10 mouse cellular contexts compared by ENCODE assay signal in the genomic region with DNA sequence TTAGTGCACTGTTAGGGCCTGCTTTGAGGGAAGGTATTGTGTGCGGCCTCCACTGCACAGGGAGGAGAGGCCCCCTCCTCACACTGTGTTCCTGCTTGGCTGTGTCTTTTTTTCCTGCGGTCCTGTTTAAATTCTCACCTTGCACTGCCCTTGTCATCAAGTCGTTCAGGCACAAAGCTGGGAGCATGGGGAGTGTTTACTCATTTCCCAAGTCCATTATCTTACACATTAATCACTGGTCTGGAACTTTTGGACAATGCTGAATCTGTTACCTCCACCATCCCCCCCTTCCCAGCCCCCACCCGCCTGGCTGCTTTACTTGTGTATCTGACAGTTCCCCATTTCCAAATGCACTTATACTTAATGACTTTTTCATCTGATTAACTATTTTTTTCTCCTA.
A peak's percentile ranks its signal among the peaks of the same experiment; 100 is the strongest.
DNase-seq lines count a peak whose midpoint lies in the region; ATAC-seq lines count a peak whose summit lies in the region.
"Had no signal": no experiment of that assay in that cellular context is flagged by ENCODE, and none has a peak within 500 bp of the region (broad histone marks: within the 10 kb centered on the region; RNA-seq: fewer than 3 reads in every experiment).

No protein-coding gene starts in this region.

- no peaks in the 10 kb centered on the region for H3K36me3 ChIP-seq in forebrain, embryonic 13.5 days (ENCODE audit: poor library complexity, severe bottlenecking)
- H3K36me3 ChIP-seq in neural tube, embryonic 13.5 days: no peaks in the 10 kb centered on the region
- H3K36me3 ChIP-seq: liver, embryonic 13.5 days had no signal

- 0 out of 2 replicates have a peak overlapping the region, but pooled peaks have one; percentile 25 for H3K4me2 ChIP-seq in forebrain, embryonic 13.5 days
- H3K4me2 ChIP-seq in neural tube, embryonic 13.5 days: no peak overlapping the region
- H3K4me2 ChIP-seq: liver, embryonic 13.5 days had no signal

- peak; percentile 24; the same call in 1 of the 2 replicates for ATAC-seq in forebrain, embryonic 13.5 days
- ATAC-seq in neural tube, embryonic 13.5 days (ENCODE audit: low read depth): peak; percentile 68; the same call in 1 of the 2 replicates

- H3K4me3 ChIP-seq in forebrain, embryonic 13.5 days: no peak overlapping the region
- no peak overlapping the region for H3K4me3 ChIP-seq in neural tube, embryonic 13.5 days
- H3K4me3 ChIP-seq: liver, embryonic 13.5 days; megakaryocyte, embryonic 14.5 days had no signal

- H3K27me3 ChIP-seq in forebrain, embryonic 13.5 days: peaks cover 9% of the 10 kb centered on the region
- no peaks in the 10 kb centered on the region for H3K27me3 ChIP-seq in neural tube, embryonic 13.5 days
- H3K27me3 ChIP-seq: liver, embryonic 13.5 days; megakaryocyte, embryonic 14.5 days had no signal

- H3K9ac ChIP-seq in forebrain, embryonic 13.5 days: no peak overlapping the region
- no peak overlapping the region for H3K9ac ChIP-seq in neural tube, embryonic 13.5 days
- H3K9ac ChIP-seq: liver, embryonic 13.5 days had no signal

- H3K4me1 ChIP-seq in forebrain, embryonic 13.5 days: peaks cover 39% of the 10 kb centered on the region
- peaks cover 30% of the 10 kb centered on the region for H3K4me1 ChIP-seq in neural tube, embryonic 13.5 days (replicated peaks)
- H3K4me1 ChIP-seq: liver, embryonic 13.5 days; megakaryocyte, embryonic 14.5 days had no signal

- peak; percentile 21 for DNase-seq in kidney, adult 11 months
- no peak for DNase-seq in kidney, postnatal 10 days
- DNase-seq in kidney, adult 9 months: peak; percentile 35
- DNase-seq in right cerebral cortex, adult 18-20 months: no peak
- DNase-seq in right cerebral cortex, postnatal 36 days (ENCODE audit: low spot score in 2 of 2): no peak
- DNase-seq: liver, embryonic 13.5 days; right cerebral cortex, postnatal 4 days had no signal

- 4% methylated on average over 4 of the region's 4 CpGs for WGBS in forebrain, embryonic 13.5 days
- 11% methylated on average over 4 of the region's 4 CpGs for WGBS in neural tube, embryonic 13.5 days

- H3K27ac ChIP-seq in forebrain, embryonic 13.5 days: peak overlapping the region; percentile 44; the same call in 1 of the 2 replicates
- peak overlapping the region; percentile 52 for H3K27ac ChIP-seq in neural tube, embryonic 13.5 days (replicated peaks)
- H3K27ac ChIP-seq: liver, embryonic 13.5 days had no signal

- no peaks in the 10 kb centered on the region for H3K9me3 ChIP-seq in forebrain, embryonic 13.5 days (replicated peaks)
- H3K9me3 ChIP-seq in neural tube, embryonic 13.5 days: no peaks in the 10 kb centered on the region
- H3K9me3 ChIP-seq: liver, embryonic 13.5 days; megakaryocyte, embryonic 14.5 days had no signal

Comparison
In these comparisons a context has a peak if more than half of its experiments do, and no peak if none do; other contexts are left out.
1. DNase-seq: peak in kidney, adult 11 months (single experiment) and kidney, adult 9 months (single experiment); none in kidney, postnatal 10 days (single experiment), right cerebral cortex, adult 18-20 months (single experiment) and right cerebral cortex, postnatal 36 days (0 of 2).